ENCODE assay signal across 8 mouse cellular contexts in genomic region chr3:90065553-90065952, GRCm38 (mm10). TPM values are rescaled to one million over a fixed set of nuclear protein-coding genes. Genes with fewer than 3 reads are reported as not detected.
DNase-seq lines count a peak whose midpoint lies in the region; ATAC-seq and TF ChIP-seq lines count a peak whose summit lies in the region.

No protein-coding gene starts in this region.

- POLR2A ChIA-PET in Patski (lab: Charles Lee) = interaction anchor here (1.3 to 3.4 kb wide), 4 partner anchors 10 to 13 kb away, joined by 4 to 15 read pairs (median 12); no protein-coding TSS in a partner anchor

- peak; percentile 98 for TF ChIP-seq CTCF in Patski (IDR thresholded peaks at IDR 0.05)
- TF ChIP-seq CTCF in embryonic fibroblast, embryonic 13.5 days (IDR thresholded peaks at IDR 0.05; ENCODE audit: borderline replicate concordance, insufficient read depth, low read length) = peak; percentile 27; the same call in 1 of the 2 replicates
- TF ChIP-seq CTCF in liver, postnatal 0 days (IDR thresholded peaks at IDR 0.05; ENCODE audit: low read depth) = peak; percentile 90
- peak; percentile 87 for TF ChIP-seq CTCF in stomach, postnatal 0 days (IDR thresholded peaks at IDR 0.05; ENCODE audit: low read depth)

- H3K27ac ChIP-seq in embryonic fibroblast, embryonic 13.5 days (ENCODE audit: insufficient read depth, low read length) = no peak overlapping the region
- H3K27ac ChIP-seq in liver, postnatal 0 days (ENCODE audit: low read depth) = no peak overlapping the region
- H3K27ac ChIP-seq in stomach, postnatal 0 days (replicated peaks) = no peak overlapping the region

- 49% methylated on average over 3 of the region's 3 CpGs for whole genome bisulfite sequencing in liver, postnatal 0 days (ENCODE audit: insufficient replicate concordance)
- 52% methylated on average over 3 of the region's 3 CpGs for WGBS in stomach, postnatal 0 days

- no peak for TF ChIP-seq POLR2A in embryonic fibroblast, embryonic 13.5 days (IDR thresholded peaks at IDR 0.05; ENCODE audit: low read depth, low read length)

- no peak overlapping the region for H3K4me2 ChIP-seq in liver, postnatal 0 days (ENCODE audit: low read depth, low read length)
- H3K4me2 ChIP-seq in stomach, postnatal 0 days (replicated peaks; ENCODE audit: low read depth) = no peak overlapping the region

- no peak overlapping the region for H3K9ac ChIP-seq in liver, postnatal 0 days (replicated peaks)
- H3K9ac ChIP-seq in stomach, postnatal 0 days (ENCODE audit: low read length) = no peak overlapping the region

- no peaks in the 10 kb centered on the region for H3K27me3 ChIP-seq in Patski
- no peaks in the 10 kb centered on the region for H3K27me3 ChIP-seq in liver, postnatal 0 days (ENCODE audit: insufficient read depth, low read length)
- H3K27me3 ChIP-seq in stomach, postnatal 0 days (ENCODE audit: control insufficient read depth, insufficient read depth, low read length) = no peaks in the 10 kb centered on the region

- CTCF ChIA-PET in Patski (lab: Charles Lee) = interaction anchor here (0.7 to 5.8 kb wide), 35 partner anchors 9 to 289 kb away, joined by 3 to 67 read pairs (median 4); partner anchors contain the start of genes Atp8b2 and Ubap2l

- no peak for ATAC-seq in Patski
- 0 out of 2 replicates have a peak, but pooled peaks have one; percentile 36 for ATAC-seq in liver, postnatal 0 days
- ATAC-seq in stomach, postnatal 0 days (ENCODE audit: low FRiP score, low TSS enrichment) = no peak

- no peaks in the 10 kb centered on the region for H3K9me3 ChIP-seq in liver, postnatal 0 days (ENCODE audit: low read length)
- H3K9me3 ChIP-seq in stomach, postnatal 0 days (ENCODE audit: control insufficient read depth, low read length) = no peaks in the 10 kb centered on the region

- H3K4me3 ChIP-seq in embryonic fibroblast, embryonic 13.5 days (ENCODE audit: insufficient read depth, low read length) = no peak overlapping the region
- H3K4me3 ChIP-seq in liver, postnatal 0 days (ENCODE audit: low read depth, low read length) = no peak overlapping the region
- H3K4me3 ChIP-seq in stomach, postnatal 0 days (ENCODE audit: low read depth, low read length) = no peak overlapping the region

- TF ChIP-seq EP300 in liver, postnatal 0 days (IDR thresholded peaks at IDR 0.05; ENCODE audit: low read depth) = no peak
- no peak for TF ChIP-seq EP300 in stomach, postnatal 0 days (optimal IDR thresholded peaks at IDR 0.05)

- in situ Hi-C loops in Patski (cut with MboI; ENCODE audit: low pct_unique_long_range_greater_than_20kb) = no loop called here

- peaks cover 19% of the 10 kb centered on the region; the same call in 1 of the 2 replicates for H3K36me3 ChIP-seq in liver, postnatal 0 days (replicated peaks; ENCODE audit: insufficient read depth, low read length)
- H3K36me3 ChIP-seq in stomach, postnatal 0 days (ENCODE audit: control insufficient read depth, insufficient read depth, low read length) = no peaks in the 10 kb centered on the region; the same call in 1 of the 2 replicates

- DNase-seq in cerebellum, adult 11 months = peak; percentile 34
- DNase-seq in cerebellum, adult 11-12 months = no peak
- peak; percentile 42 to 62 for DNase-seq in left cerebral cortex, adult 18-20 months (ENCODE audit: low spot score in 2 of 2)
- DNase-seq in left cerebral cortex, adult 11 months (ENCODE audit: low spot score) = no peak
- DNase-seq in Patski (ENCODE audit: low read depth, low spot score) = no peak
- DNase-seq in liver, postnatal 0 days = peak; percentile 58
- peak; percentile 63 for DNase-seq in stomach, postnatal 0 days (ENCODE audit: low spot score)

- no peaks in the 10 kb centered on the region for H3K4me1 ChIP-seq in embryonic fibroblast, embryonic 13.5 days (ENCODE audit: control insufficient read depth, insufficient read depth, low read length)
- 0 out of 2 replicates have a peak, but pooled peaks cover 4% of the 10 kb centered on the region for H3K4me1 ChIP-seq in liver, postnatal 0 days (ENCODE audit: insufficient read depth)
- no peaks in the 10 kb centered on the region for H3K4me1 ChIP-seq in stomach, postnatal 0 days (replicated peaks; ENCODE audit: control insufficient read depth, insufficient read depth)

RNA-seq across cellular contexts. Expression of gene Tpm3, which starts 6.9 kb away (rescaled TPM):
- total RNA-seq in left cerebral cortex, adult 18-20 months (2021) = 100 to 1,000 TPM; 183 to 206 TPM
- polyA plus RNA-seq in Patski (2021) = 501 TPM
- 498 and 523 TPM in 2 replicates for polyA plus RNA-seq in embryonic fibroblast, embryonic 13.5 days (2011; ENCODE audit: insufficient read length, low read depth, missing spikeins)
- polyA plus RNA-seq in liver, postnatal 0 days (2015; fragmentation: Nextera tagmentation; extraction: Ambion mirVana) = 156 and 162 TPM in 2 replicates
- 327 TPM in 2 replicates for polyA plus RNA-seq in stomach, postnatal 0 days (2015; fragmentation: Nextera tagmentation; extraction: Ambion mirVana)

RNA-seq across cellular contexts. Expression of gene Ubap2l, which starts 13.1 kb away (rescaled TPM):
- 100 to 1,000 TPM; 163 to 176 TPM for total RNA-seq in left cerebral cortex, adult 18-20 months (2021)
- 232 TPM for polyA plus RNA-seq in Patski (2021)
- polyA plus RNA-seq in embryonic fibroblast, embryonic 13.5 days (2011; ENCODE audit: insufficient read length, low read depth, missing spikeins) = 241 and 256 TPM in 2 replicates
- polyA plus RNA-seq in liver, postnatal 0 days (2015; fragmentation: Nextera tagmentation; extraction: Ambion mirVana) = 57.4 TPM in 2 replicates
- 75.2 and 80.4 TPM in 2 replicates for polyA plus RNA-seq in stomach, postnatal 0 days (2015; fragmentation: Nextera tagmentation; extraction: Ambion mirVana)

RNA-seq across cellular contexts. Expression of gene 4933434E20Rik, which starts 14.1 kb away (rescaled TPM):
- total RNA-seq in left cerebral cortex, adult 18-20 months (2021) = 100 to 1,000 TPM; 101 to 108 TPM
- polyA plus RNA-seq in Patski (2021) = 182 TPM
- 110 and 114 TPM in 2 replicates for polyA plus RNA-seq in embryonic fibroblast, embryonic 13.5 days (2011; ENCODE audit: insufficient read length, low read depth, missing spikeins)
- 64.6 and 66.7 TPM in 2 replicates for polyA plus RNA-seq in liver, postnatal 0 days (2015; fragmentation: Nextera tagmentation; extraction: Ambion mirVana)
- polyA plus RNA-seq in stomach, postnatal 0 days (2015; fragmentation: Nextera tagmentation; extraction: Ambion mirVana) = 109 and 115 TPM in 2 replicates

RNA-seq across cellular contexts. Expression of gene Nup210l, which starts 38.4 kb away (rescaled TPM):
- under 1 TPM; 0.14 to 0.30 TPM for total RNA-seq in left cerebral cortex, adult 18-20 months (2021)
- 0.46 TPM for polyA plus RNA-seq in Patski (2021)
- 0.86 and 0.99 TPM in 2 replicates for polyA plus RNA-seq in embryonic fibroblast, embryonic 13.5 days (2011; ENCODE audit: insufficient read length, low read depth, missing spikeins)
- 0.02 and 0.04 TPM in 2 replicates for polyA plus RNA-seq in liver, postnatal 0 days (2015; fragmentation: Nextera tagmentation; extraction: Ambion mirVana)
- 0.05 and 0.06 TPM in 2 replicates for polyA plus RNA-seq in stomach, postnatal 0 days (2015; fragmentation: Nextera tagmentation; extraction: Ambion mirVana)

Comparison
In these comparisons a context has a peak if more than half of its experiments do, and no peak if none do; other contexts are left out.
1. DNase-seq: peak in cerebellum, adult 11 months (single experiment), left cerebral cortex, adult 18-20 months (2 of 2), liver, postnatal 0 days (single experiment) and stomach, postnatal 0 days (single experiment); none in cerebellum, adult 11-12 months (single experiment), left cerebral cortex, adult 11 months (single experiment) and Patski (single experiment).
2. CTCF ChIP-seq: peak in every context shown above with its lines; median percentile 98 in Patski; 90 in liver, postnatal 0 days; 87 in stomach, postnatal 0 days; 27 in embryonic fibroblast, embryonic 13.5 days.